Mouse (Mus musculus) embryo, embryonic 10.5 days (tissue): ENCODE data around the gene Atraid.
A peak's percentile ranks its signal among the peaks of the same experiment; 100 is the strongest.

Experiments used
- DNase-seq: peaks from one replicate; pipeline ENCODE4 v3.0.0-alpha.2; 2015; ENCODE audit warnings: low spot score

Atraid gene

DNA sequence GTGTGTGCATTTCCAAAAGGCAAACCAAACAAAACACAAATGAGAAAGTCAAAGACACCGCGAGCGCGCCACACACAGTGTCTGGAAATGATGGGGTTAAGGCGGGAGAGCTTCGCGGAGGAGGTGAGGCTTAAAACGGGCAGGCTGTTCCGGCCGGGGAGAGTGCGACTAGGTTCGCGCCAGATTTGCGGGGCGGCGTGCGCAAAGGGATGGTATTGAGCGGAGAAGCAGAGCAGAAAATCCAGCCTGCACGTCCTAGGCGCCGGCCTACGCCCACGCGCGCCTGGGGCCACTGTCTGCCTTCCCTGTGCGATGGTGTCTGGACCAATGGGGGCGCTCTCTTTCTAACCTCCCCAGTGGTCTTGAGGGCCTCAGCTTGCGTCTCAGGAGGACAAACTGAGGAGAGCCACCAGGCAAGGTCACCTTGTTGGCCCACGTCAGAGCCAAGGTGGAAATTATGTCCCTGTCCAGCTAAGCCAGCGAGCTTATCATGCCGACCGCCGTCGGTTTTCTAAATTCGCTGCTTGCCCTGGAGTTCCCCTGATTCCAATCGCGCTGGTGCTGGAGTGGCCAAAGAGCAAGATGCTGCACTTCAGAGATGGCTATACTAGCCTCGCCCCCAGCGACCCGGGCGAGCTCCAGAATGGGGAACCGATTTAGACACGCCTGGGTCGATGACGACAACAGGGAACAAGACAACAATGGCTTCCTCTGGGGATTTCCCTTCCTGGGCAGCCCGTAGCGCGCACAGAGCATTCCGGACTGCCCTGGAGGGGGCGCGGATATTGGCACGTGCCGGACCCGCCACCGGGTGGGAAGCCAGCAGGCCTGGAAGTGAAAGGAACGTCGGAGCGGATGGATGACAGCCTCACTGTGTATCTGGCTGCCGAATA lies 46.9 kb downstream of the Atraid start:
- peak; percentile 58 for DNase-seq

DNA sequence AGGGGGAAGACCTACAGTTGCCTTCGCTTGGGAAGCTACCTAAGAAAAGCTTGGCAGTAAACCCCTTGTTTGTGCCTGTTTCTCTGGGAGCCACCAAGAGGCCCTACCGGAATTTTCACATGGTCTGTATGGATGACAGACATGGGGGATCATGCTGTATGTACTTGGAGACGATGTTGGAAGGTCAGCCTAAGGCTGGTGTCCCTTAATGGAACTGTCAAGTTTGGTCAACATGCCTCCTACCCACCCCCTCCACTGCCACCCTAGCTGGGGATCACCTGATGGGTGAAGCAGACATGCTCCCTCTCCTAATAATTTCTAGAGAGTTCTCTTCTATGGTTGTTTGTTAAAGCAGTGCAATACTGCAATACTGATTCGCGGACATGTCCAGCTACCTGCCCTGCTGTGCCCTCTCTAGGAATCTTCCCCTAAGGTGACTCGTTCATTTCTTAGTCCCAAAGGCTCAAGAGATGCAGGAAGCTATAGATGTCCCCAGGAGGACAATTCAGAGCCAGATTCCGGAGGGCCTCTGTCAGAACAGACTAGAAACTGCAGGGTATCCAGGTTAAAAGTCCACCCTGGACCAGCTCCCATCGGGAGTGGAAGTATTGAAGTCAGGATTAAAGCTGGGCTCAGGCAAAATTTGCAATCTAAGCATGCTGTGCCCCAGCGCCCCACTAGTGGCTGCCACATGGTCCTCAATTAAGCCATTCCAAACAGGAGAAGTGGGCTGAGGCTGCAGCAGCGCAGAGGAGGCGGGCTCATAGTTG lies 47.8 kb downstream of the Atraid start:
- no peak for DNase-seq
